Mouse (Mus musculus): ENCODE measurements at regions not wholly inside any gene's neighbourhood (a gene's known extent, or its start where the extent isn't known, plus 50 kb on each side); places are given as distances from the start of the nearest gene placed in this dataset.

DNA sequence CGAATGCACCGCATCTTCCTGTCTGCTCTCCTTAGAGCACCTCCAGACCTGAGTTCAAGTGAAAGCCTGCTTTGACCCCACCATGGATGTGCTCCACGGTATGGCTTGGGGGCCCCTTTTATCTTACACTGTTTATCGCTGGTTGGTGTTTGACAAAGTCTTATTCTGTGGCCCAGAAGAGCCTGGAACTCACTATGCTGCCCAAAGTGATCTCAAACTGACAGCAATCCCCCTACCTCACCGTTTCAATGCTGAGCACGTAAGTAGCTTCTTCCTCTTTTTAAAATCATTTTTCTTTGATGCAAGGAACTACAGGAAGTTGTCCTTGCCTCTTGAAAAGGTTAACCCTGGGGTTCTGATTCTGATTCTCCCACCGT, 65.8 kb downstream of the Ptgs2 start:
- no peak for TF ChIP-seq CTCF (IDR thresholded peaks at IDR 0.05; ENCODE audit: control insufficient read depth, insufficient read depth, insufficient read length)
- no peak for TF ChIP-seq MAX (IDR thresholded peaks at IDR 0.05)
- TF ChIP-seq USF1 (IDR thresholded peaks at IDR 0.05; ENCODE audit: low read depth), result no peak
- no peak for TF ChIP-seq CEBPB (IDR thresholded peaks at IDR 0.05; ENCODE audit: low read depth)
- no peak for TF ChIP-seq MYOG (IDR thresholded peaks at IDR 0.05; ENCODE audit: control insufficient read depth, extremely low read depth, insufficient read length)

Data from C2C12 (cell line).